Comparison of ENCODE assay signal across 8 mouse cellular contexts in the genomic region with DNA sequence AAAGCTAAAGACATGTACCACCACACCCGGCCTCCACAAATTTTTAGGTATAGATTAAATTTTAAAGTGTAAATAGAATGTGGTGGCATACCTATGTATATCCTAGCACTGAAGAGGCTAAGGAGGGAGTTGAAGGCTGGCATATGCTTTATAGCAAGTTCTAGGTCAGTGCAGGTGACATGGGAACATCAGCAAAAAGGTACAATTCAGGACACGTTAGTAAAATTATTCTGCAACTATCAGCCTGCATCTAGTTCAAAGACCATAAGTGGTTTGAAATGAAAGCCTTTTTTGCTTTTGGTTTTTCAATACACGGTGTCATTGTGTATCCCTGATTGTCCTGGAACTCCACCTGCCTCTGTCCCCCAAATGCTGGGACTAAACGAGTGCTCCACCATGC. TPM values are rescaled to one million over a fixed set of nuclear protein-coding genes. Genes with fewer than 3 reads are reported as not detected.
DNase-seq lines count a peak whose midpoint lies in the region; ATAC-seq and TF ChIP-seq lines count a peak whose summit lies in the region.

No protein-coding gene starts in this region.

- H3K4me1 ChIP-seq in liver, embryonic 12.5 days = peaks cover 31% of the 10 kb centered on the region
- peaks cover 1% of the 10 kb centered on the region; the same call in 1 of the 2 replicates for H3K4me1 ChIP-seq in forebrain, embryonic 11.5 days (replicated peaks; ENCODE audit: control insufficient read depth, insufficient read depth, low read length)
- no peaks in the 10 kb centered on the region for H3K4me1 ChIP-seq in intestine, postnatal 0 days (replicated peaks; ENCODE audit: control insufficient read depth, insufficient read depth, low read length)

- no peak for TF ChIP-seq POLR2A in myocyte (IDR thresholded peaks at IDR 0.05; ENCODE audit: insufficient read length, low read depth)

- ATAC-seq in liver, embryonic 12.5 days = no peak
- ATAC-seq in forebrain, embryonic 11.5 days (replicated peaks; ENCODE audit: low FRiP score) = no peak
- no peak for ATAC-seq in intestine, postnatal 0 days

- H3K36me3 ChIP-seq in liver, embryonic 12.5 days = peaks cover 55% of the 10 kb centered on the region
- H3K36me3 ChIP-seq in forebrain, embryonic 11.5 days (ENCODE audit: control insufficient read depth, insufficient read depth, low read length) = peaks cover 15% of the 10 kb centered on the region; the same call in 1 of the 2 replicates
- H3K36me3 ChIP-seq in intestine, postnatal 0 days (ENCODE audit: control insufficient read depth, insufficient read depth) = peaks cover 19% of the 10 kb centered on the region
- H3K36me3 ChIP-seq in myocyte (ENCODE audit: control insufficient read depth, insufficient read depth) = peaks cover 12% of the 10 kb centered on the region

- H3K9ac ChIP-seq in liver, embryonic 12.5 days = peak overlapping the region; percentile 61
- no peak overlapping the region; the same call in 1 of the 2 replicates for H3K9ac ChIP-seq in forebrain, embryonic 11.5 days (ENCODE audit: low read length)
- H3K9ac ChIP-seq in intestine, postnatal 0 days (ENCODE audit: low read depth, low read length) = no peak overlapping the region

- H3K4me3 ChIP-seq in liver, embryonic 12.5 days = 0 out of 2 replicates have a peak overlapping the region, but pooled peaks have one; percentile 97
- no peak overlapping the region; the same call in 1 of the 2 replicates for H3K4me3 ChIP-seq in forebrain, embryonic 11.5 days (ENCODE audit: low read depth, low read length)
- no peak overlapping the region for H3K4me3 ChIP-seq in intestine, postnatal 0 days (ENCODE audit: low read depth, low read length)
- no peak overlapping the region for H3K4me3 ChIP-seq in myocyte

- H3ac ChIP-seq in myocyte (ENCODE audit: control insufficient read depth, insufficient read length) = no peak overlapping the region

- WGBS in liver, embryonic 12.5 days (ENCODE audit: insufficient replicate concordance) = 60% methylated on average over 4 of the region's 4 CpGs
- WGBS in forebrain, embryonic 11.5 days = 60% methylated on average over 4 of the region's 4 CpGs
- 45% methylated on average over 4 of the region's 4 CpGs for WGBS in intestine, postnatal 0 days

- H3K27me3 ChIP-seq in liver, embryonic 12.5 days (replicated peaks) = no peaks in the 10 kb centered on the region
- no peaks in the 10 kb centered on the region for H3K27me3 ChIP-seq in forebrain, embryonic 11.5 days (ENCODE audit: control insufficient read depth, insufficient read depth, low read length)
- no peaks in the 10 kb centered on the region for H3K27me3 ChIP-seq in intestine, postnatal 0 days (replicated peaks; ENCODE audit: control insufficient read depth, insufficient read depth, low read length)
- no peaks in the 10 kb centered on the region for H3K27me3 ChIP-seq in myocyte (ENCODE audit: control insufficient read depth, insufficient read depth, insufficient read length)

- no peaks in the 10 kb centered on the region for H3K9me3 ChIP-seq in liver, embryonic 12.5 days (replicated peaks)
- no peaks in the 10 kb centered on the region for H3K9me3 ChIP-seq in forebrain, embryonic 11.5 days (ENCODE audit: control insufficient read depth, low read length)
- no peaks in the 10 kb centered on the region for H3K9me3 ChIP-seq in intestine, postnatal 0 days (ENCODE audit: control insufficient read depth)

- DNase-seq in liver = no peak
- no peak for DNase-seq in forebrain, embryonic 11.5 days (ENCODE audit: low spot score)
- DNase-seq in gastrocnemius, postnatal 36 days = no peak
- no peak for DNase-seq in layer of hippocampus, adult 11-12 months (ENCODE audit: low spot score)
- no peak for DNase-seq in right cerebral cortex, postnatal 14 days

- TF ChIP-seq CTCF in intestine, postnatal 0 days (IDR thresholded peaks at IDR 0.05; ENCODE audit: low read depth) = no peak

- peak overlapping the region; percentile 87 for H3K4me2 ChIP-seq in liver, embryonic 12.5 days
- peak overlapping the region; percentile 68 for H3K4me2 ChIP-seq in forebrain, embryonic 11.5 days (ENCODE audit: low read depth, low read length, severe bottlenecking)
- H3K4me2 ChIP-seq in intestine, postnatal 0 days (replicated peaks; ENCODE audit: low read depth) = 0 out of 2 replicates have a peak overlapping the region, but pooled peaks have one; percentile 86
- peak overlapping the region; percentile 86 for H3K4me2 ChIP-seq in myocyte (ENCODE audit: low read depth)

- intact Hi-C loops in gastrocnemius, postnatal 36 days (cut with DNase I) = no loop called here

- peaks cover 20% of the 10 kb centered on the region for H3K79me2 ChIP-seq in myocyte (ENCODE audit: control insufficient read depth, insufficient read depth)

- peak overlapping the region; percentile 45; the same call in 1 of the 2 replicates for H3K27ac ChIP-seq in liver, embryonic 12.5 days
- peak overlapping the region; percentile 92; the same call in 1 of the 2 replicates for H3K27ac ChIP-seq in forebrain, embryonic 11.5 days (ENCODE audit: low read depth, low read length)
- no peak overlapping the region for H3K27ac ChIP-seq in intestine, postnatal 0 days (ENCODE audit: low read depth, low read length)

TF ChIP-seq in myocyte, 11 proteins besides CTCF, POLR2A, EP300 and RAD21:
- TF ChIP-seq MAX (IDR thresholded peaks at IDR 0.05; ENCODE audit: low read depth) (no peak), TCF3 (IDR thresholded peaks at IDR 0.05; ENCODE audit: insufficient read length, low read depth) (no peak), MYOG (IDR thresholded peaks at IDR 0.05; ENCODE audit: control insufficient read depth in 1 of 3, insufficient read depth in 1 of 3, insufficient read length in 2 of 3, low read depth in 2 of 3) (no peak), POLR2AphosphoS2 (IDR thresholded peaks at IDR 0.05; ENCODE audit: insufficient read length, low read depth) (no peak), REST (IDR thresholded peaks at IDR 0.05; ENCODE audit: insufficient read depth, insufficient read length) (no peak), SRF (IDR thresholded peaks at IDR 0.05; ENCODE audit: control insufficient read depth, insufficient read length, low read depth) (no peak), USF1 (IDR thresholded peaks at IDR 0.05; ENCODE audit: low read depth) (no peak), E2F4 (IDR thresholded peaks at IDR 0.05; ENCODE audit: insufficient read depth) (no peak), TCF12 (IDR thresholded peaks at IDR 0.05; ENCODE audit: insufficient read depth, poor library complexity, severe bottlenecking) (no peak), MYOD1 (IDR thresholded peaks at IDR 0.05; ENCODE audit: control insufficient read depth in 1 of 3, insufficient read length in 2 of 3, low read depth in 2 of 3) (no peak), CEBPB (IDR thresholded peaks at IDR 0.05; ENCODE audit: insufficient read depth, poor library complexity, severe bottlenecking) (no peak)

RNA-seq across cellular contexts. Expression of a gene that starts 1.3 kb away (rescaled TPM):
- 35.8 and 37.0 TPM in 2 replicates for polyA plus RNA-seq in liver, embryonic 12.5 days (2016; fragmentation: Nextera tagmentation; extraction: Ambion mirVana)
- polyA plus RNA-seq in forebrain, embryonic 11.5 days (2014; fragmentation: Nextera tagmentation; extraction: Ambion mirVana) = 97.3 and 106 TPM in 2 replicates
- polyA plus RNA-seq in intestine, postnatal 0 days (2015; fragmentation: Nextera tagmentation; extraction: Ambion mirVana) = 7.7 and 8.2 TPM in 2 replicates
- polyA plus RNA-seq in myocyte (2012; fragmentation: generic; extraction: Trizol) = 6.7 TPM
- 1 to 10 TPM; 2.9 TPM for total RNA-seq in gastrocnemius, postnatal 36 days (2021)

RNA-seq across cellular contexts. Expression of a gene that starts 16.5 kb away (rescaled TPM):
- 32.6 and 35.9 TPM in 2 replicates for polyA plus RNA-seq in liver, embryonic 12.5 days (2016; fragmentation: Nextera tagmentation; extraction: Ambion mirVana)
- polyA plus RNA-seq in forebrain, embryonic 11.5 days (2014; fragmentation: Nextera tagmentation; extraction: Ambion mirVana) = 122 and 142 TPM in 2 replicates
- 11.3 and 12.4 TPM in 2 replicates for polyA plus RNA-seq in intestine, postnatal 0 days (2015; fragmentation: Nextera tagmentation; extraction: Ambion mirVana)
- 5.6 TPM for polyA plus RNA-seq in myocyte (2012; fragmentation: generic; extraction: Trizol)
- total RNA-seq in gastrocnemius, postnatal 36 days (2021) = 1 to 10 TPM; 2.6 to 3.4 TPM

RNA-seq across cellular contexts. Expression of a gene that starts 17.1 kb away (rescaled TPM):
- 6.4 and 7.1 TPM in 2 replicates for polyA plus RNA-seq in liver, embryonic 12.5 days (2016; fragmentation: Nextera tagmentation; extraction: Ambion mirVana)
- polyA plus RNA-seq in forebrain, embryonic 11.5 days (2014; fragmentation: Nextera tagmentation; extraction: Ambion mirVana) = 23.1 and 23.8 TPM in 2 replicates
- 1.3 and 1.7 TPM in 2 replicates for polyA plus RNA-seq in intestine, postnatal 0 days (2015; fragmentation: Nextera tagmentation; extraction: Ambion mirVana)
- 9.3 TPM for polyA plus RNA-seq in myocyte (2012; fragmentation: generic; extraction: Trizol)
- under 1 TPM; 0.31 to 0.35 TPM for total RNA-seq in gastrocnemius, postnatal 36 days (2021)

RNA-seq across cellular contexts. Expression of a gene that starts 39.0 kb away (rescaled TPM):
- 12.9 and 14.8 TPM in 2 replicates for polyA plus RNA-seq in liver, embryonic 12.5 days (2016; fragmentation: Nextera tagmentation; extraction: Ambion mirVana)
- polyA plus RNA-seq in forebrain, embryonic 11.5 days (2014; fragmentation: Nextera tagmentation; extraction: Ambion mirVana) = 28.3 and 28.9 TPM in 2 replicates
- 6.5 and 7.2 TPM in 2 replicates for polyA plus RNA-seq in intestine, postnatal 0 days (2015; fragmentation: Nextera tagmentation; extraction: Ambion mirVana)
- 13.1 TPM for polyA plus RNA-seq in myocyte (2012; fragmentation: generic; extraction: Trizol)
- 1 to 10 TPM; 6.8 to 7.9 TPM for total RNA-seq in gastrocnemius, postnatal 36 days (2021)

RNA-seq across cellular contexts. Expression of a gene that starts 51.7 kb away (rescaled TPM):
- polyA plus RNA-seq in liver, embryonic 12.5 days (2016; fragmentation: Nextera tagmentation; extraction: Ambion mirVana) = 6.2 and 6.8 TPM in 2 replicates
- polyA plus RNA-seq in forebrain, embryonic 11.5 days (2014; fragmentation: Nextera tagmentation; extraction: Ambion mirVana) = 74.6 and 77.7 TPM in 2 replicates
- polyA plus RNA-seq in intestine, postnatal 0 days (2015; fragmentation: Nextera tagmentation; extraction: Ambion mirVana) = 16.0 and 16.7 TPM in 2 replicates
- 9.9 TPM for polyA plus RNA-seq in myocyte (2012; fragmentation: generic; extraction: Trizol)
- total RNA-seq in gastrocnemius, postnatal 36 days (2021) = 1 to 10 TPM; 2.9 to 3.5 TPM
